Mouse (Mus musculus) spleen, postnatal 14 days (tissue): ENCODE results near the gene Acacb.

Source experiments
- DNase-seq, 2 experiments: peaks; one replicate each; pipeline ENCODE4 v3.0.0; 2021 to 2022; ENCODE audit warnings: low spot score in 2 of 2

Acacb gene

GRCm38 (mm10) chr5:114175596-114176171 lies 29.3 kb downstream of the Acacb start:
- peak; percentile 68 to 71 for DNase-seq

GRCm38 (mm10) chr5:114176548-114177400 lies 30.4 kb downstream of the Acacb start:
- no peak for DNase-seq

- no peak for DNase-seq
These were observed 31.8 kb downstream of the Acacb start for GRCm38 (mm10) chr5:114177966-114178719.

GRCm38 (mm10) chr5:114179541-114179940 lies 33.2 kb downstream of the Acacb start:
- no peak for DNase-seq

GRCm38 (mm10) chr5:114183493-114183892 lies 37.2 kb downstream of the Acacb start:
- DNase-seq: no peak

- no peak for DNase-seq
These were observed 40.8 kb downstream of the Acacb start for GRCm38 (mm10) chr5:114187108-114187507.

- DNase-seq: no peak
These were observed 42.6 kb downstream of the Acacb start for GRCm38 (mm10) chr5:114188900-114189464.

GRCm38 (mm10) chr5:114194161-114194560 lies 47.8 kb downstream of the Acacb start:
- DNase-seq: no peak

- DNase-seq: no peak
These were observed 52.9 kb downstream of the Acacb start for GRCm38 (mm10) chr5:114199116-114199777.

- no peak for DNase-seq
These were observed 59.8 kb downstream of the Acacb start for GRCm38 (mm10) chr5:114206158-114206557.

- DNase-seq: peak; percentile 62 to 71
These were observed 66.8 kb downstream of the Acacb start for GRCm38 (mm10) chr5:114213183-114213582.

- no peak for DNase-seq
These were observed 72.4 kb downstream of the Acacb start for GRCm38 (mm10) chr5:114218771-114219170.

- no peak for DNase-seq
These were observed 79.7 kb downstream of the Acacb start for GRCm38 (mm10) chr5:114226051-114226450.

- no peak for DNase-seq
These were observed 82.6 kb downstream of the Acacb start for GRCm38 (mm10) chr5:114228901-114229300.

GRCm38 (mm10) chr5:114238924-114239323 lies 92.6 kb downstream of the Acacb start:
- DNase-seq: no peak

- no peak for DNase-seq
These were observed 93.4 kb downstream of the Acacb start for GRCm38 (mm10) chr5:114239737-114240136.

- DNase-seq: no peak
These were observed 100.1 kb downstream of the Acacb start for GRCm38 (mm10) chr5:114246465-114246864.

GRCm38 (mm10) chr5:114248174-114248589 lies 101.8 kb downstream of the Acacb start:
- peak in 1 of 2 experiments; percentile 33 for DNase-seq

GRCm38 (mm10) chr5:114259495-114259894 lies 113.2 kb downstream of the Acacb start:
- DNase-seq: no peak

- DNase-seq: no peak
These were observed 115.2 kb downstream of the Acacb start for GRCm38 (mm10) chr5:114261494-114261893.

- no peak for DNase-seq
These were observed 117.7 kb downstream of the Acacb start for GRCm38 (mm10) chr5:114264030-114264459.
